Mouse (Mus musculus) E14TG2a.4 (cell line): ENCODE data around the gene Tcfl5.

Source experiments
- CTCF ChIP-seq: conservative IDR thresholded peaks from 2 replicates; pipeline ENCODE4 v1.5.1; 2014; ENCODE audit warnings: low read length
- NANOG ChIP-seq: IDR thresholded peaks from 2 replicates; pipeline ENCODE4 v1.6.1; 2014; ENCODE audit warnings: borderline replicate concordance, low read length, mixed read lengths

GRCm38 (mm10) chr2:180683524-180683923 lies 41.0 kb upstream of the Tcfl5 start:
- TF ChIP-seq CTCF (no peak), NANOG (no peak)
